Mouse (Mus musculus) myocyte (in vitro differentiated cells): ENCODE measurements around the gene Pbxip1.

Experiments
- CEBPB ChIP-seq: IDR thresholded peaks from 2 replicates; pipeline ENCODE4 v1.6.1; 2011; ENCODE audit warnings: mild to moderate bottlenecking, moderate library complexity; ENCODE audit not compliant: poor library complexity, insufficient read depth, severe bottlenecking
- E2F4 ChIP-seq: IDR thresholded peaks from one replicate; pipeline ENCODE4 v1.6.1; 2011; ENCODE audit warnings: mild to moderate bottlenecking, control low read depth, moderate library complexity; ENCODE audit not compliant: insufficient read depth
- MAX ChIP-seq: IDR thresholded peaks from one replicate; pipeline ENCODE4 v1.6.1; 2011; ENCODE audit warnings: low read depth, mild to moderate bottlenecking, control low read depth
- MYOG ChIP-seq, 3 experiments: IDR thresholded peaks; one replicate each; pipeline ENCODE4 v1.6.1; 2011; ENCODE audit warnings: control low read depth in 2 of 3, low read depth in 2 of 3, mild to moderate bottlenecking in 2 of 3; ENCODE audit not compliant: insufficient read length in 2 of 3, control insufficient read depth in 1 of 3, insufficient read depth in 1 of 3
- POLR2A ChIP-seq: IDR thresholded peaks from one replicate; pipeline ENCODE4 v1.6.1; 2011; ENCODE audit warnings: low read depth, mild to moderate bottlenecking, control low read depth, moderate library complexity; ENCODE audit not compliant: insufficient read length
- POLR2AphosphoS2 ChIP-seq: IDR thresholded peaks from one replicate; pipeline ENCODE4 v1.6.1; 2011; ENCODE audit warnings: low read depth, control low read depth; ENCODE audit not compliant: insufficient read length
- REST ChIP-seq: IDR thresholded peaks from one replicate; pipeline ENCODE4 v1.6.1; 2011; ENCODE audit warnings: mild to moderate bottlenecking, control low read depth, moderate library complexity; ENCODE audit not compliant: insufficient read depth, insufficient read length
- SRF ChIP-seq: IDR thresholded peaks from one replicate; pipeline ENCODE4 v1.6.1; 2011; ENCODE audit warnings: low read depth; ENCODE audit not compliant: control insufficient read depth, insufficient read length
- TCF12 ChIP-seq: IDR thresholded peaks from one replicate; pipeline ENCODE4 v1.6.1; 2011; ENCODE audit warnings: mild to moderate bottlenecking, control low read depth; ENCODE audit not compliant: poor library complexity, insufficient read depth, severe bottlenecking
- USF1 ChIP-seq: IDR thresholded peaks from one replicate; pipeline ENCODE4 v1.6.1; 2011; ENCODE audit warnings: low read depth, mild to moderate bottlenecking, control low read depth, moderate library complexity

- TF ChIP-seq MYOG (IDR thresholded peaks at IDR 0.05; ENCODE audit: control insufficient read depth in 1 of 3, insufficient read depth in 1 of 3, insufficient read length in 2 of 3, low read depth in 2 of 3) (no peak), POLR2A (no peak), MAX (no peak), E2F4 (no peak), SRF (no peak), USF1 (no peak), POLR2AphosphoS2 (no peak), CEBPB (no peak), TCF12 (no peak), REST (no peak)
Observed at GRCm38 (mm10) chr3:89419981-89420380, 16.5 kb upstream of the Pbxip1 start.
